Mouse (Mus musculus) neutrophil, adult 5-6 weeks (primary cell): Measurements from ENCODE around the gene Fndc1. TPM values are rescaled to one million over a fixed set of nuclear protein-coding genes. Genes with fewer than 3 reads are reported as not detected.
A peak's percentile ranks its signal among the peaks of the same experiment; 100 is the strongest.

ENCODE experiments used
- ATAC-seq: fragments of 151-379, 151-347 bp; 2 replicates; pipeline ENCODE4 v1.8.0; 2017; ENCODE audit warnings: mild to moderate bottlenecking, moderate TSS enrichment; ENCODE audit not compliant: insufficient number of reproducible peaks, poor library complexity, low FRiP score, severe bottlenecking; ENCODE audit errors: extremely low read depth
- total RNA-seq: library from RNA; stranded (forward); fragments of 200-1000 nt; gene quantifications from 2 replicates; pipeline ENCODE4 v1.2.3, GENCODE M21; 2017

Fndc1 gene
- not detected in 2 replicates for total RNA-seq

- no peak for ATAC-seq
Observed at GRCm38 (mm10) chr17:7826819-7827515, at the start of gene Fndc1. Gene Fndc1, minus strand, starts transcription at chr17:7827302.

DNA sequence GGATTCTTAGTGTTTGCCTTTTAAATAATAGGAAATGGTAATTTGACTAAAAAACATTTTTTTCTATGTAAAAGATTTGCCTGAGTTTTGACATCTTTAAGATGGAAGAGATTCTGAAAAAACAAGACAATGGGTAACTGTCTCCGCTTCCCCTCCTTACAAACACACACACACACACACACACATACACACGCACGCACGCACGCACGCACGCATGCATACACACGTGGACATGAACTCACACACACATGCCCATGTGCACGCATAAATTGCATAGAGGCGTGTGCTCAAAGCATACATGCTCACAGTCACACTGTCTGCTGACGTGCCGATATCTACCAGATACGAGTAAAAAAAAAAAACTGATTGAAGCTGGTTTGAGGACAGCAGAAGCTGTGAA is 49.4 kb upstream of the Fndc1 start:
- ATAC-seq, result no peak

DNA sequence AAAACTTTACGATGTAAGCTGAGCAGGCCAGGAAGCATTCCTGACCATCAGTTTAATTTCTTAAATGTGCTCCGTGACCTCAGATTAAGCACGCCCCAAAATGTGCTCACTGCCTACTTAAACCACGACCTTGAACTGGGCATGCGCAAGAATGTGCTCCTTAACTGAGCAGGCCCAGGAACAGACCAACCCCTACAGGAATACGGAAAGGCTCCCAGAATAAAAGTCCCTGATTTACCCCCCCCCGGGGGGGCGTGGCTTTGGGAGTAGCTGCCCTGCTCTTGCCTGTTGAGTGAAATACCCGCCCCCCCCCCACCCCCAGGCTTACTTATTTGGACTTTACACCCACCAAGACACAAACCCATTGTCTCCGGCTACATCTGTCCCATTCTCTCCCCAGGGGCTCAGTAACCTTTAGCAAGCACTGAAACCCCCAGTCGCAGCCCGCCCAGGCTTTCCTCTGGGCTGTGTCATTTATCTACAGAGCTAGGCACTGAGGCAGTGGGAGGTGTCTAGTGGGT is 48.9 kb upstream of the Fndc1 start:
- ATAC-seq, result no peak

DNA sequence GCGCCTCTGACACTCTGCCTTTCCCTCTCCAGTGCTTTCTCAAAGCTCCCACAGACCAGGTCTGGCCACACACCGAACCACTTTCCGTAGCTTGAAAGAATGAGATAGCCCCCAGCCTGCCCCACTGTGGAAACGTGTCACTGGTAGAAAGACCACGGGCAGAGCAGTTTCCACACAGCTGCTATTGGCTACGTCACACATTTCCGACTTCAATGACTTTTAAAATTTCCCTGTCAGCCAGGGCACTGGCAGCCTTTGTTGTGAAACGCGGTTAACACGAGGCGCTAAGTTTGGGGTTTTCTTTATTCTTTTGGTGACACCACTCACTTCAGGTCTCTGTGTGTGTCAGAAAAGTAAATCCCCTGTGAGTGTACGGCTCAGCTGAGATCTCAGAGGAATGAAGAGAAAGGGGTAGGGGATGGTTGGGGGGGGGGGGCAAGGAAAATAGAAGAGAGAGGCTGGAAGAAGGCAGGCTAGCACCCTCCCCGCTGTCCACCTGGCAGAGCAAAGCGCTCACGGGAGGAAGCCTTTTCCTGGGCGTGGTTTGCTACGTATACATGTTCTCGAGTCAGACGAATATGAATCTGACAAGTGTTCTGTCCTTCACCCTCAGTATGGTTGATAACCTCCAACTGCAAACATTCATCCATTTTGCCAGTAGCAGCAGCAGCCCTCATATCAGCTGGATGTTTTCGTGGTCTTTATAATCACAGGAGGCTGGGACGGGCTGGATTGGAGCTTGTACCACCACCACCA is 47.9 kb upstream of the Fndc1 start:
- ATAC-seq, result peak; percentile 70

DNA sequence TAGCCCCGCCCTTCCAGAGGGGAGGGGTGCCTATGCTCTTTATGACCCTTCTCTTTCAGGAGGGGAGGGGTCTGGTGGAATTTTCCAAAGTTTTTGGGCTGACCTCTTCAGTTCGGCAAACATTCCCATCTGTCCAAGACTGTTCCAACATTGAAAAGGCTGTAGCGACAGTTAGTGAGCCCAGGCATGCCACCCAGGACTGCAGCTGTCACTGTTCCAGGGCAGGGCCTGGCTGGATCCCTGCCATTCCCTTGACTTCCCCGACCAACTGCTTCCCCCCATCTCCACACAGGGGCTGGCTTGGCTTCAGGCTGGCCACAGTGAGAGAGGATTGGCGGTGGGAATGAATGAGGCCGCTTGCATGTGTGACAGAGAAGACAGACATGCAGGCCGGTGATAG is 46.3 kb upstream of the Fndc1 start:
- ATAC-seq, result no peak

DNA sequence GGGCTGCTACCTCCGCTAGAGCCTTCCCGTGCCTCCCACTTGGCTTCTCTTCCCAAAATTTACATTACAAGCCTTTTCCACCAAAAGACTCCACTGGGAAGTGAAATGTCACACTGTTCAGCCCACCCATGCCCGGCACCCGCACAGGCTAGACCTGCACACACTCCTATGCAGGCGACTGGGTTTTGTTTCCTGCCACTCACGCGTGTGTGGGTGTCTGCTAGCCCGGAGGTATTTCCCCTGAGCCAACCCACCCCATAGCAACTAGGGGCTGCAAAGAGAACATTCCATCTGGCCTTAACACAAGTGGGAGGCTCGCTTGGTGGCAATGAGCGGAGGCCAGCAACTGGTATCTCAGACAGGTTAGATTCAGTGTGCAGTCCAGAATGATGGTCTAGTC is 44.7 kb upstream of the Fndc1 start:
- no peak for ATAC-seq

DNA sequence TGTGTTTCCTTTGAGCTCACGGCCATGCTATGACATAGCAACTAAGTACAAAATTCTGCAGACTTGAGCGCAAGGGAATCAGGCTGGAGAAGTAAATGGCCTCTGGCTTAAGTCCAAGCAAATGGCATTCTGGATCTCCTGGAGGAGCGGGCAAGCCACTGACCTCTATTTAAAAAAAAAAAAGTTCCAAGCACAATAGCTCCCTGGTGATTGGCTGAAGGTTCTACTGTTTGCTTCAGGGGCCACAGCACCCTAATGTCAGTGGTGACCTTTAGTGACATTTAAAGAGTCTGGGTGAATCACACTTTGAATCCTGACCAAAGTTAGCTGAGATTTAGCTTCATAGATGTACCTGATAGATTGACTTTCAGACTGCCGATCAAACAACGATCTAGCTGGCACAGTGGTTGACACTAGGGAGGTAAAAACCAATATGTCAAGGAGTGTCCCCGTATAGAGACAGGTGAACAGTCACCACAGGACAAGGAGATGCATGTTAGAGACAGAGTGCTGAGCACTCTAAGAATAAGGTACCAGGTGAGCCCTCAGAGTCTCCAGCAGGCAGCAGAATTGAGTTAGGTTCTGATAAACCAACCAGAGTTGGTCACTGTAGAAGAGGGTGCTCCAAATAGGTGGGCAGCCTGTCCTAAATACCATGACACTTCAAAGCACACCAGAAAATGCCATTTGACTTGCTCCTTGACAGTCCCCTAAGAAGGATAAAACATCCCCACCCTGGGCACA is 43.9 kb upstream of the Fndc1 start:
- ATAC-seq, result no peak

DNA sequence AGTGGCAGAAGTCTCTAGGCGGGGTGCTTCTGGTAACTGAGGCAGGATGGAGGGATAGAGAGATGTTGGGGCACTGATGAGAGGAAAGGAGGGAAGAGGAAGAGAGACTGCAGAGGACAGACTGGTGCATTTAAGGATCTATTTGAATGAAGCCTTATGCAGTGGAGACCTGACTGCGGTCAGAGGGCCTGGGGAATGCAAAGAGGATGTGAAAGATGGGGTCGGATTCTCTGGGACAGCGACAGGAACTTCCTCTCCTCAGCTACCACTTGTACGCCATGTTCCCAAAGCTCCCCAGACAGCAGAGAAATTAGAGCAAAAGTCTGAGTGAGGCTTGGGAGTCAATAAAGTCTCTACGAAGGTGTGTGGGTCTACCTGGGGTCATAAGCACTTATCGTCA is 42.0 kb upstream of the Fndc1 start:
- no peak for ATAC-seq

GRCm38 (mm10) chr17:7868631-7869030 is 41.5 kb upstream of the Fndc1 start:
- peak; percentile 72 for ATAC-seq

- 0 out of 2 replicates have a peak, but pooled peaks have one; percentile 32 for ATAC-seq
Observed at GRCm38 (mm10) chr17:7864740-7865139, 37.6 kb upstream of the Fndc1 start.

DNA sequence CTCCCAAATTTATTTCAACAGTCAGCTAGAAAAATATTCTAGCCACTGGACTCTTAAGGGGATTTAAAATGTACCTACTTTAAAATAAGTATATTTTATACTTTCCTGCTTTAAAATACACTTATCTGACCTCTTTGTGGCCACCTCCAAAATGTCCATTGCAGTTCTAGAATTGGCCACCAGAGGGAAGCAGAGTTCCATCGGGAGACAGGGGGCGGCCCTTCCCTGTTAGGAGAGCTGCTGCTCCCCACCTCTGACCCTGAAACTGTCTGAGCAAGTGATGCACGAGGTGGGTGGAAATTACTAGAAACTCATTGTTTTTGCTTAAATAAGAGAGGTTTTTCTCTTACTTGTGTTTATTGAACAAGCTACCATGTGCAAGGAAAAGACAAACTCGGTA is 36.6 kb upstream of the Fndc1 start:
- ATAC-seq, result peak; percentile 69

GRCm38 (mm10) chr17:7860845-7861360 is 33.8 kb upstream of the Fndc1 start:
- no peak for ATAC-seq

DNA sequence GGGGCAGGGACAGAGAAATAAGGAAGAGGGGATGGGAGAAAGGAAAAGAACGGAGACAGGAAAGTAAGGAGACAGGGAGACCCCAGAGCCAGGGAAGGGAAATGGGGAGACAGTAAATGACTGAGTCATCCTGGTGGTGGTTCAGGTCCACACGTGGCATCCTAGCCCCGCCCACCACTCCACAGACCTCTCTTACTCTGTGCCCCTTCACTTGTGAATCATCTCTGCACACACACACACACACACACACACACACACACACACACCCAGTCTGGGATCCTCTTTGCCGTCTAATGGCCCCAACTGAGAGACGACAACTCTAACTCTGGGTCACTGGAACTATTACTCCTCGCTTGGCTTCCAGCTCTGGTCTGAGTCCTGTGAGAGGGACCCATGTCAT is 30.6 kb upstream of the Fndc1 start:
- no peak for ATAC-seq

GRCm38 (mm10) chr17:7855851-7856250 is 28.7 kb upstream of the Fndc1 start:
- ATAC-seq, result no peak

GRCm38 (mm10) chr17:7851979-7852378 is 24.9 kb upstream of the Fndc1 start:
- no peak for ATAC-seq

GRCm38 (mm10) chr17:7851527-7851926 is 24.4 kb upstream of the Fndc1 start:
- no peak for ATAC-seq

DNA sequence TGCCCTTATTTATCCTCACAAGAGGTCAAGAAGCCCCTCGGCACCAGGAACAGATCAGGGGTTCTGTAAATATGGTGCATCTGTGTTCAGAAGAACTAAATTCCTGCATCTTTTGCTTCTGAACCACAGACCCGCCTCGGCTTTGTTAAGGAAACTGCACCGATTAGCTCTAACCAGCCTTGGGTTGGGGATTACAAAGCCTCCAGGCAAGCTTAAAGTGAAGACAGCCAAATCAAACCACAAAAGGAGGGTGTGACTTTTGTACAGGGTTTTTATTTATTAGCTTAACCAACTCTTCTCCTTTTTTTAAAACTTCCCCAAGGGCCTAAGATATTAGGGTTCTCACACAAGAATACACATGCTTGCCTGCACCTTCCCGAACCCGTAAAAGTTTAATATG is 23.1 kb upstream of the Fndc1 start:
- no peak for ATAC-seq

GRCm38 (mm10) chr17:7840505-7841290 is 13.6 kb upstream of the Fndc1 start:
- ATAC-seq, result no peak

DNA sequence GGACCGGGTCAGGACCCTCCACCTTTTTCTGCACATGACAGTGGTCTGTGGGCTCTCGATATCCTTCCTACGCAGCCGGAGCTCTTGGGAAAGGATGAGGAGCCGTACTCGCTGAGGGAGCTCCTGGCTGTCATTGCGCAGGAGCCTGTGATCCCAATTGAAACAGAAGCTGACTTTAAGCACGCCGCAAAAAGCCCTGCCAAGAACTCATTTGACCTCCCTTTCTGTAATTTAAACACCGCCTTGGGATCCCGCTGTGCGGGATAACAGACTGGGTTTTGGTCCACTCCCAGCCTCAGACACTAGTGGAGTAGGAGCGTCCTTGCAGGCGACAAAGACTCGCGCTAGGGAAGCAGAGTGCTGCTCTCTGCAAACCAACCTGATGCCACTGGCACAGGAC is 484 bp upstream of the Fndc1 start:
- ATAC-seq, result no peak
